Mouse (Mus musculus) liver, embryonic 14.5 days (tissue): ENCODE results near the gene Egfr.

Experiments
- CTCF ChIP-seq: IDR thresholded peaks from 2 replicates; pipeline ENCODE4 v1.5.1; 2016; ENCODE audit warnings: antibody characterized with exemption, low read depth, control low read depth
- EP300 ChIP-seq: IDR thresholded peaks from 2 replicates; pipeline ENCODE4 v1.6.1; 2016; ENCODE audit warnings: antibody characterized with exemption, low read depth

DNA sequence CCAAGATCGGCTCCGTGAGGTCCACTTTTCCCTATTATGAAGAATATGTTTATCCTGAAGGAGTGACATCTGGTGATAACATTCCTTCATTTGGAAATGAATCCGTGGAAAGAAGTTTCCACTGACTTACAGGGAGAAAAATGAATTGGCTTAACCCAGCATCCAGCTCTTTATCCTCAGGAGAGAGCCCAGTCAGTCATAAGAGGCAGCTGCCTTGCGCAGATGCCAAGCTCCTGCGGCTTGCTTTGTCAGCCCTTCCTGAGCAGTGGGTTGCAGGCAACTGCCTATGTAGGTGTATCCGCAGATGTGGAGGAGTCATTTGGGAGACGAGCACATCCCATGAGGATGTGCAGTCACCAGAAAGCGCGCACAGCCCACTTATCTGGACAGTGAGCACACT is 64.4 kb downstream of the Egfr start:
- TF ChIP-seq CTCF (no peak), EP300 (no peak)
